Mouse (Mus musculus): ENCODE measurements around the gene Fermt3. TPM values are rescaled to one million over a fixed set of nuclear protein-coding genes. Genes with fewer than 3 reads are reported as not detected.

Gene Fermt3
- polyA plus RNA-seq, 1 experiment from 2014 or later: 16.0 TPM

- Histone ChIP-seq H3K9me3 (ENCODE audit: low read length) (no peaks in the 10 kb centered on the region), H3K27ac (ENCODE audit: low read length) (peak within 1 kb of the TSS; percentile 90), H3K36me3 (ENCODE audit: insufficient read depth, low read length) (no peaks in the 10 kb centered on the region), H3K27me3 (replicated peaks; ENCODE audit: insufficient read depth, low read length) (no peaks in the 10 kb centered on the region), H3K9ac (replicated peaks; ENCODE audit: low read depth) (peak within 1 kb of the TSS; percentile 60), H3K4me3 (ENCODE audit: low read depth, low read length) (peak within 1 kb of the TSS; percentile 53), H3K4me1 (ENCODE audit: insufficient read depth, low read depth, low read length) (peaks cover 16% of the 10 kb centered on the region), H3K4me2 (replicated peaks; ENCODE audit: low read depth, low read length) (peak within 1 kb of the TSS; percentile 75)
- DNase-seq (ENCODE audit: low spot score) (peak; percentile 99), ATAC-seq (peak; percentile 88)
- under 1% methylated on average over 36 of the region's 38 CpGs for WGBS
- no peak for TF ChIP-seq EP300 (IDR thresholded peaks at IDR 0.05)
- TF ChIP-seq CTCF (IDR thresholded peaks at IDR 0.05): no peak
These were observed 38.7 kb downstream of the Fermt3 start, which contains the start of gene Fkbp2 for GRCm38 (mm10) chr19:6980381-6981093. Fkbp2 (minus strand) TSS chr19:6980501.

GRCm38 (mm10) chr19:6979486-6980380, 39.5 kb downstream of the Fermt3 start:
- Histone ChIP-seq H3K9ac (replicated peaks; ENCODE audit: low read depth) (peak overlapping the region; percentile 6; the same call in 1 of the 2 replicates), H3K27me3 (replicated peaks; ENCODE audit: insufficient read depth, low read length) (no peaks in the 10 kb centered on the region), H3K36me3 (ENCODE audit: insufficient read depth, low read length) (no peaks in the 10 kb centered on the region), H3K27ac (ENCODE audit: low read length) (peak overlapping the region; percentile 90), H3K4me2 (replicated peaks; ENCODE audit: low read depth, low read length) (peak overlapping the region; percentile 75), H3K4me3 (ENCODE audit: low read depth, low read length) (peak overlapping the region; percentile 53), H3K4me1 (ENCODE audit: insufficient read depth, low read depth, low read length) (peaks cover 16% of the 10 kb centered on the region), H3K9me3 (ENCODE audit: low read length) (no peaks in the 10 kb centered on the region)
- peak; percentile 100 for DNase-seq (ENCODE audit: low spot score)
- under 1% methylated on average over 55 of the region's 59 CpGs for WGBS
- peak; percentile 92 for ATAC-seq
- TF ChIP-seq CTCF (IDR thresholded peaks at IDR 0.05) (peak; percentile 77), EP300 (IDR thresholded peaks at IDR 0.05) (no peak)

- H3K27ac ChIP-seq (ENCODE audit: low read length): peak overlapping the region; percentile 45; the same call in 1 of the 2 replicates
- H3K9me3 ChIP-seq (ENCODE audit: low read length): no peaks in the 10 kb centered on the region
- H3K36me3 ChIP-seq (ENCODE audit: insufficient read depth, low read length): no peaks in the 10 kb centered on the region
- ATAC-seq: no peak
- H3K4me1 ChIP-seq (ENCODE audit: insufficient read depth, low read depth, low read length): peaks cover 16% of the 10 kb centered on the region
- TF ChIP-seq EP300 (IDR thresholded peaks at IDR 0.05): no peak
- no peak for TF ChIP-seq CTCF (IDR thresholded peaks at IDR 0.05)
- WGBS: 4% methylated on average over 11 of the region's 11 CpGs
- no peaks in the 10 kb centered on the region for H3K27me3 ChIP-seq (replicated peaks; ENCODE audit: insufficient read depth, low read length)
- H3K4me3 ChIP-seq (ENCODE audit: low read depth, low read length): peak overlapping the region; percentile 53
- peak overlapping the region; percentile 75 for H3K4me2 ChIP-seq (replicated peaks; ENCODE audit: low read depth, low read length)
- DNase-seq (ENCODE audit: low spot score): no peak
- peak overlapping the region; percentile 6; the same call in 1 of the 2 replicates for H3K9ac ChIP-seq (replicated peaks; ENCODE audit: low read depth)
These were observed 40.2 kb downstream of the Fermt3 start for GRCm38 (mm10) chr19:6979001-6979479.

- WGBS: 39% methylated on average over 3 of the region's 3 CpGs
- Histone ChIP-seq H3K36me3 (ENCODE audit: insufficient read depth, low read length) (no peaks in the 10 kb centered on the region), H3K9ac (replicated peaks; ENCODE audit: low read depth) (no peak overlapping the region), H3K27me3 (replicated peaks; ENCODE audit: insufficient read depth, low read length) (no peaks in the 10 kb centered on the region), H3K4me2 (replicated peaks; ENCODE audit: low read depth, low read length) (no peak overlapping the region), H3K4me1 (ENCODE audit: insufficient read depth, low read depth, low read length) (peaks cover 16% of the 10 kb centered on the region), H3K9me3 (ENCODE audit: low read length) (no peaks in the 10 kb centered on the region), H3K4me3 (ENCODE audit: low read depth, low read length) (no peak overlapping the region), H3K27ac (ENCODE audit: low read length) (no peak overlapping the region)
- no peak for ATAC-seq
- TF ChIP-seq EP300 (IDR thresholded peaks at IDR 0.05) (no peak), CTCF (IDR thresholded peaks at IDR 0.05) (no peak)
- no peak for DNase-seq (ENCODE audit: low spot score)
These were observed 40.7 kb downstream of the Fermt3 start for GRCm38 (mm10) chr19:6978639-6978974.

- Histone ChIP-seq H3K27ac (ENCODE audit: low read length) (no peak overlapping the region), H3K4me2 (replicated peaks; ENCODE audit: low read depth, low read length) (no peak overlapping the region), H3K4me3 (ENCODE audit: low read depth, low read length) (no peak overlapping the region), H3K9ac (replicated peaks; ENCODE audit: low read depth) (no peak overlapping the region), H3K9me3 (ENCODE audit: low read length) (no peaks in the 10 kb centered on the region), H3K4me1 (ENCODE audit: insufficient read depth, low read depth, low read length) (peaks cover 16% of the 10 kb centered on the region), H3K27me3 (replicated peaks; ENCODE audit: insufficient read depth, low read length) (no peaks in the 10 kb centered on the region), H3K36me3 (ENCODE audit: insufficient read depth, low read length) (no peaks in the 10 kb centered on the region)
- DNase-seq (ENCODE audit: low spot score): no peak
- WGBS: 76% methylated on average over 13 of the region's 13 CpGs
- ATAC-seq: no peak
- TF ChIP-seq CTCF (IDR thresholded peaks at IDR 0.05): no peak
- no peak for TF ChIP-seq EP300 (IDR thresholded peaks at IDR 0.05)
These were observed 41.3 kb downstream of the Fermt3 start for GRCm38 (mm10) chr19:6977759-6978638.
